Mouse (Mus musculus) adrenal gland, postnatal 25 days (tissue): ENCODE results near the gene Pnmal2. TPM values are rescaled to one million over a fixed set of nuclear protein-coding genes. Genes with fewer than 3 reads are reported as not detected.
"Not testable (repeated sequence)": the region's sequence is repeated elsewhere in the genome, so short reads cannot be mapped to it uniquely, and the experiment has no call there.

Experiments used
- DNase-seq: peaks from one replicate; pipeline ENCODE4 v3.0.0; 2021; ENCODE audit warnings: mixed read lengths
- total RNA-seq: library from RNA; stranded (reverse); gene quantifications from 2 replicates; pipeline ENCODE4 v1.2.3, GENCODE M21; 2021

The Pnmal2 gene
- total RNA-seq, 1 experiment from 2014 or later: 36.1 TPM

DNA sequence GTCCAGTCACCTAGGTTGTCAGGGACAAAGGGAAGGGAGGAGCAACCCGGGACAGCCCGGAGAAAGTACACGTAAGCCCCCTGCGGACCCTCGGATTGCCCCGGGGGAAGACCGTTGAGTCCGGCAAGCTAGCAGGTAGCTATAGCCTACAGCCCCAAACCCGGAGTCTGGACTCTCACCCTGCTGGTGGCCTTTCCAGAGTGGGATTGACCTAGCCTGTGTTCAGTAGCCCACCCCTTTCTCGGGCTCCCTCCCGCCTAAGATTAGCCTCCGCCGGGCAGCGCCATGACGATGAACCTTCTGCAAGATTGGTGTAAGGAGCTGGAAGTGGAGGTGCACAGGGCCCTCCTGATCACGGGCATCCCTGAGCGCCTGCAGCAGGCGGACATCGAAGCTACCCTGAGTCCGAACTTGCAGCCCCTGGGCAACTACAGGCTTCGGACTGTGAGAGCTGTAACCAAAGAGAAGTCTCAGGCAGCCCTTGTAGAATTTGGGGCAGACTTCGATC lies 380 bp downstream of the Pnmal2 start:
- DNase-seq: peak; percentile 17

DNA sequence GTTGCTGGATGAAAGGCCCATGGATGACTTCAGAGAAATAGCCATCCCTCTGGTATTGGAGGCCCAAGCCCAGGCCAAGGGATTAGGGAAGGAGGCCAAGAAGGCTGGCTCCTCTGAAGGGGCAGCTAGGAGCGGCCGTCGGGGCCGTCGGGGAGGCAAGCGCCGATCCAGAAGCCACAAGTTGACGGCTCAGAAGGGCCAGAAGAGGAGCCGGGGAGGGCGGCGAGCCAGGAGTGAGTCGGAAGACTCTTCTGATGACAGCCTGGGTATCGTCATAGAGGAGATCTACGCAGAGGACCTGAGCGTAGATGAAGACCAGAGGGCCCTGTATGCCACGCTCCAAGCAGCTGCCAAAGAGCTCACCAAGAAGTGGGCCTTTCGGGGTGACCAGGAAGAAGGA lies 937 bp downstream of the Pnmal2 start:
- peak; percentile 15 for DNase-seq

DNA sequence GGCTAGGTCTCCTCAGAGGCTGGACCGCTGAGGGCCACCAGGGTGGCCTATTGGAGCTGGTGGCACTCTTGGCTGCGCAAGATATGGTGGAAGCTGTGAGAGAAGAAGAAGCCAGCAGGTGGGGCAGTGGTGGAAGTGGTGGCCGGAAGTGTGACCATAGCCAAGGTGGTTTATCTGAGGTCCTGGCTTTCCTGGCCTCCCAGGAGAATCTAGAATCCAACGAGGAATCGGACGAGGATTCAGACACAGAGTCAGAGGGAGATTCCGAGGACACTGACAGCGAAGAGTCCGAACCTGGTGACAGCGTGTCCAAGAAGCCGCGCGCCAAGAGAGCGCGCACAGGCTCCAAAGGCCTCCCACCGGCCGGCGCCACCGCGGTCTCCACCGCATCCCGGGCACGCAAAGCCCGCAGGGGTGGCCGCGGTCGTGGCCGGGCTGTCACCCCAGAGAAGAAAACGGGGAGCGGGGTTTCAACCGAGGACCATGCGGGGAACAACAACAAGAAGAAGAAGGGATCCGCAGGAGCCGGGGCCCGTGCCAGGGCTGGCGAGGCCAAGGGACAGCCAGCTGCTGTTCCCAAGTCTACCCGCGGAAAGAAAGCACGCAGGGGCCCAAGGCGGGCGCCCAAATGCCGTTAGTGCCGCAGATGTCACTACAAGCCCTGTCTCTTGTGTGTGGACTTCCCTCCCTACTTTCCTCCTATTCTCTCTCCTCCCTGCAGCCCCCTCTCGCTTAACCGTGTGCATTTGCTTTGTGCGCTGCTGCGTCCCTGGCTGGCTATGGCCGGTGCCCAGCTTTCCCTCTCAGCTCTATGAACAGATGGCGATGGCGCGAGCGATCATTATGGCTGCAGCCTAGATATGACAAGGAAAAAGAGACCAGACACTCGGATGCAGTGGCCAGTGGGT lies 2.2 kb downstream of the Pnmal2 start:
- DNase-seq: peak; percentile 25

DNA sequence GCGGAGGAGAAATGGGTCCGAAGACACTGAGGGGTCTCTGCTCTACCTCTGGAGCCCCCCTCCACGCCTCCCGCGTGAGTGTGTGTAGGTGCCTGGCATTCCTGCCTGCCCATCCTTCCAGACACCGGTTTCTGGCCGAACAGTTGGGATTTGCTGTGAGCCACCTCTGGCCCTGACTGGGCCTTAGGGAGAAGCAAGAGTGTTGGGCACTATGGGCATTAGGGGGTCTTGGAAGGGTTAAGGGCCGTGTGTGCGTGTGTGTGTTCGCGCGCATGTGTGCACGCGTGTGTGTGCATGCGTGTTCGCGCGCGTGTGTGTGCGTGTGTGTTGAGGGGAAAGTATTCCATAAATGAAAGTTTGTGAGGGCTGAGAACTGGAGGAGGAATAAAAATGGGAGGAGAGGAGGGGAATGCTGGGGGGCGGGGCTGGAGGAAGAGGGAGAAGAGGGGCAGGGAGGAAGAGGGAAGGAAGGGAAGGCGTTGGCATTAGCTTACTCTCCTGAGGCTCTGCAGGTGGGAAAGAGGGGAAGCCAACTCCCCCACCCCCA lies 2.9 kb downstream of the Pnmal2 start:
- DNase-seq: no peak

DNA sequence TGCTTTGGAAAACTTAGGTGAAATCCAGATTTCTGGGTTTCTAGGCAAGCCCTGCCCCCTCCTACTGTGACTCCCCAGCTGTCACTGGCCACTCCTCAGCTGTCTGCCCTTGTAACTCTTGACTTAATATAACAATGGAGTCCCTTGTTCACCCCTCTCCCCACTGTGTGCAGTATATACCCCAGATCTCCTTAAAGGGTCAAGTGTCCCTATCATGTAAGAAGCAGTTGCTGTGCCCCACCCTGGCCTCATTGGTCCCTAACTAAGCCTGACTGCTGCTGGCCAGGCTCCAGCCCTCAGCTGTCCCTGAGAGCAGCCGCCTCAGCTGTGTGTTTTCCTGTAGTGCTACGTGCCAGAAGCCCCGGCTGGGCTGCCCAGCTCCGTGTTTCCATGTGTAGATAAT lies 3.5 kb downstream of the Pnmal2 start:
- DNase-seq: peak; percentile 37

DNA sequence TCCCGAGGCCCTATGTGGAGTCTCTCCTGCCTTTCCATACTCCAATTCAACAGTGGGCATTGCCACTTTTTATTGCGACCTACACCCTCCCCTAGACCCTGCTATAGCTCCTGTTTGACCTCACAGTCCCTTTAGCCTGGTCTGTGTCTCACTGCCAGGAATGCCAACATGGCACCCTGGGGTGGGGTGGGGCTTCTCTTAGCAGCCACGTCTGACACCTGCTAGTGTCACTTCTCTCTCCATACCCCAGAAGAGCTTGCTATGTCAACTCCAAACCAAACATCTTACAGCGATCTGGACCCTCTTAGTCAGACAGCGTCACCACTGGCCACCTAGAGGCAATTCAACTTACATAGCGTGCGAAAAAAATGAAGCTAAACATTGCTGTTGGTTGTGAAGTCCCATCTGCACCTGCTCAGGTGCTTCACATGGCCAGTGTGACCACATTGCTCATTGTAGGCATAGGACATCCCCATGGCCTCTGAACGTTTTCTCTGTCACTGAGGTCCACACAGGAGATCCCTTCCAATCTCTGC lies 4.5 kb downstream of the Pnmal2 start:
- no peak for DNase-seq

DNA sequence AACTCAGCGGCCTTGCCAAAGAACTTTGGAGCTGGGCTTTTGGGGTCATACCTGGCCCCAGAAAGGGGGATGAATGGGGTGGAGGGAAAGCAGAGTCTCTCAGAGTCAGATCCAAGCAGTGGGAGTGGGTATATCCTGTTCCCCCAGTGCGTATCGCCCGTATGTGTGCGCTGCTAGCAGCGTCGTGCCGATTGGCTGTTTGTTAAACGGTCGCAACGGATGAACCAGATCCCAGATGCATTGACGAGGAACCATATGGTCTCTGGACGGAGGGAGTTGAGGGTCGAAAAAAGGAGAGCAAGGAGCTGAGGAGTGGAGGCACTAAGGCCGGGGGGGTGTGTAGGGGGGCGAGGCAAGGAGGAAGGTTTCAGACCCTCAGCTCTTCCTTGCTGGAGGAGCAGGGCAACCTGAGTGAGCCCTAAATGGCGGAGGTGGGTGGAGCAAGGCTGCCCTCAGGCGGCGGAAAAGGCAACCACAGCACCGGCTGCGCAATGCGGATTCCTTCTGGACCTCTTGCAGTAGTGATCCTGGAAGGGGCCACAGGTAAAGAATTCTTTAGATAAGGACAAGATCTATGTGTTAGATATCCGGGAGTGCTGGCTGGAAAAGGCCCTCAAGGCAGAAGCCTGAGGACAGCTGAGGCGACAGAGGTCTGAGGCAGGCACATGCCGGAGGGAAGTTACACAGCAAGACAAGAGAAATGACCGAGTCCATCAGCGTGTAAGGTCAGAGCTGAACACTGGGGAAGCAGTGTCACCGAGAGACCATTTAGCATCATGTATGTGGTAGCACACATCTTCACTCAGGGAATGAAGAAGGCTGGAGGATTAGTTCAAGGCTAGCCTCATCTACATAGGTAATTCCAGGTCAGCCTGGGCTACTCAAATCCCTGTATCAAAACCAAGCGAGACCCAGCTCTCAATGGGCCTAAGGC lies 5.7 kb downstream of the Pnmal2 start:
- DNase-seq: peak; percentile 79

DNA sequence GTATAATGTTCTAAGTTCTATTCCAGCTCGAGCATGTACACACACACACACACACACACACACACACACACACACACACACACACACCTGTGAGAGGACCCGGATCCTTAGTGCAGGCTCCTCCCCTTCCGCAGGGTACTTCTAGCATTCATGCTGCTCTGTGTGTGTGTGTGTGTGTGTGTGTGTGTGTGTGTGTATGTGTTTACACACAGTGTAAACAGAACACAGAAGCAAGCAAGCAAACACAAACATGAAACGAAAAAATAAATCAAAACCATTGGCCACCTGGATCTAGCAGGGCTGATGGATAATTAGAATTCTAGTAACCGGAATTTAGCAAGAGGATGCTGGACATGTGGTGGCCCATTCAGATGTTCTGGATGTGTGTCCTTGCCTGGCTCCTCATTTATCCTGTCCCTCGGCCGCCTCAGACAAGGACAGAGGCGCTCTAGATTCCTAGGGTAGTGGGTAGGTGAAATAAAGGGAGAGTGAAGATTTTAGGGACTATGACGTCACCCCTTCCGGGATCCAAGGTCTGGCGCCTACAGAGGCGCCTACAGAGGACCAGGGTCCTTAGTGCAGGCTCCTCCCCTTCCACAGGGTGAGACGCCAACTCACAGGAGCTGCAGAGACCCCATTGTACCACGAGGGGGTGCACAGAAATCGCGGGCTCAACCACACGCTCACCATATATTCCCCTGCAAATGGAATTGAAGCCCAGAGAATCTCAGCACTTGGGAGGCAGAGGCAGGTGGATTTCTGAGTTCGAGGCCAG lies 6.6 kb downstream of the Pnmal2 start:
- DNase-seq: peak; percentile 77

DNA sequence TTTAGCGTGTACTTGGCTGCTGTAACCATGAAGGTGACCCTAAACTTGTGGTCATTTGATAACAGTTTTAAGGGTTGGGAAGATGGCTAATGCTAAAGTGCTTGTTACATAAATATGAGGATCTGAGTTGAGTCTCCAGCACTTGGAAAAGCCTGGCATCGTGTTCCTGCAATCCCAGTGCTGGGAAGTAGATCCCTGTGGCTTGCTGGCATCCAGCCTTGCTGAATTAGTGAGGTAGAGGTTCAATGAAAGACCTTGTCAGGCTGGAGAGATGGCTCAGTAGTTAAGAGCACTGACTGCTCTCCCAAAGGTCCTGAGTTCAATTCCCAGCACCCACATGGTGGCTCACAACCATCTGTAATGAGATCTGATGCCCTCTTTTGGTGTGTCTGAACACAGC lies 9.3 kb downstream of the Pnmal2 start:
- not testable (repeated sequence) for DNase-seq

DNA sequence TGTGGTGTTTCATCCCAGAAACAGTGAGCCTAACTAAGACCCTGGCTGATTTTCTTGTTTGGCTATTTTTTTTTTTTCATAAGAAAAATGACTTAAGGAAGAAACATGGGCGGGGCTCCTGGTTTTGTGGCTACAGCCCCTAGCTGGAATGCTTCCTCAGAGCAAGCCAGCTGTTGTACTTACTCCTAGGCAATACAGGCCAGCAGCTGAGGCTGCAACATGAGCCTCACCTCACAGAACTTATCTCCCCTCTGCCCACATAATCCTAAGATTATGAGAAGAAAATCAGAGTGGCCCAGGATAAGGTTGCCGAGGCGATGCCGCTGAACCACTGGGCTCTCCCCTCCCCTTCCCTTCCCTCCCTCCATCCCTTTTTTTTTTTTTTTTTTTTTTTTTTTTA lies 11.2 kb downstream of the Pnmal2 start:
- no peak for DNase-seq

DNA sequence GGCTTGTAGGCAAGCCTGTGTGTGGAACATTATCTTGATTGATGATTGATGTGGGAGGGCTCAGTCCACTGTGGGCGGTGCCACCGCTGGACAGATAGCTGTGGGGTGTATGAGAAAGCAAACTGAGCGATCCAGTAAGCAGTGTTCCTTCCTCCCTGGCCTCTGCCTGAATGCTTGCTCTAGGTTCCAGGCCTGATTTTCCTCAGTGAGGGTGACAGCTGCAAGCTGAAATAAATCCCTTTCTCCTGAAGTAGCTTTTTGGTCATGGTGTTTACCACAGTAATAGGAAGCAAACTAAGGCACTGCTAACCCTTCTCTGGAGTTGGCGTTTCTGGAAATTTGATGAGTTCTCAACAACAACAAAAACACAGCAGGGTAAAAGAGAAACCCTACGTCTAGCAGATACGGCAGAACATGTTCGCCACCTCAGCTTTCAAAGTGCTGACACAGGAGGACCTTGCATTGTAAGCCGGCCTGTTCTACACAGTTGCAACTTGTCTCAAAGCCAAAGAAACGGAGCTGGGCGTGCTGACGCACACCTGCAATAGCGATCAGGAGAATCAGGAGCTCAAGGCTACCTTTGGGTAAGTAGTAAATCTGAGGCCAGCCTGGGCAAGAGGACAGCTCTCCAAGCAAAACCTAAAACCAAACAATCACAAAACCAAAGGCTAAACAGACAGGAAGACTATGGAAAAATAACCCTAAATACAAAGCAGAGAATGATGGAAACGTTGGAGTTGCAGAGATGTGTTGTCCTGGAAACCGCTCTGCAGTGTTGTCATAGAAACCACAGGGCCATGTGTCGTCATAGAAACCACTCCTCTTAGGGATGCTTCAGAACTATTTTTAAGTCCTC lies 12.2 kb downstream of the Pnmal2 start:
- DNase-seq: no peak

DNA sequence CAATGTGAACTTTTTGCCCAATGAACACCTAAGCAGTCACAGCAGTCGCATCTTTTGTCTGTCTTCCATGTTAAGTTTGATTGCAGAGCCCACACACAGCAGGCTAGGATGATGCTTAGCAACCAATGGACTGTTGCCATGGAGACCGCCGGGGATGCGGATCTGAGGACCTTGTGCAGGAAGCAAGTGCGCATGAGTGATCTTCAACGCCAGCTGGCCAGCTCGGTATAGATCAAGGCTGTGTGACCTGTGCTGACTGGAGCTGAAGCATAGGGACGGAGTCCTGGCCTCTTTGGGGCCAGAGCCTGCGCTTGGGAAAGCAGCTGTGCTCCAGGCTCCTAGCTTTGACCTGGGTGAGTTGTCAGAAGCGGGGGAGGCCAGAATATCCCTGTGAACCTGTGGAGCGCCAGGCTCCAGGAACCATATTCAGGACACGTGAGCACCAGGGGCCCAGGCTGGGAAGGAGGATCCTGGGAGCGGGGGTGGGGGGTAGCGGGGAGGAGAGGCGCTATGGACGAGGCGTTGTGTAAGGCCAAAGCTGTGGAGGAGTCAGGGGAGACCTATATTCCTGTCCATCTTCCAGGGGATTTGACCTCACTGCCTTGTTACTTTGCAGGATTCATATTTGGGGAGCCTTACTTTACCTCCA lies 15.2 kb downstream of the Pnmal2 start, which contains the start of gene Pnmal1:
Gene Pnmal1, plus strand, starts transcription at position 141 of the 649 bp plus-strand sequence.
- peak; percentile 77 for DNase-seq

DNA sequence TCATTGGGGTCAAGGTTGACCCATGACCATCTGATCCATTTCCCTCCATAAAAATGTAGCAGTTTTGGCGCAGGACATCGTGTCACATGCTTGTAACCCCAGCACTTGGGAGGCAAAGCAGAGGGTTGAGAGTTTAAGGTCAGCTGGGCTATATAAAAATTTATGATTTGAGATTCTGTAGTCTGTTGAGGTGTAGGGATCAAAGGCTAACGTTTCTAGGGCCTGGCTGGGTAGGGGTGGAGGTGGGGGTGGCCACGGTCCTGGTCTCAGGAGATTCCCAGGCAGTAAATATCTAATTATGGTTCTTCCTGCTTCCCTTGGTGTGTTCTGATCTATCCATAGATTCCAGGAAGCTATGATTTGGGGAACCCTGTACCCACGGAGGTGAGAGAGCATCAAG lies 17.2 kb downstream of the Pnmal2 start:
- DNase-seq: no peak

DNA sequence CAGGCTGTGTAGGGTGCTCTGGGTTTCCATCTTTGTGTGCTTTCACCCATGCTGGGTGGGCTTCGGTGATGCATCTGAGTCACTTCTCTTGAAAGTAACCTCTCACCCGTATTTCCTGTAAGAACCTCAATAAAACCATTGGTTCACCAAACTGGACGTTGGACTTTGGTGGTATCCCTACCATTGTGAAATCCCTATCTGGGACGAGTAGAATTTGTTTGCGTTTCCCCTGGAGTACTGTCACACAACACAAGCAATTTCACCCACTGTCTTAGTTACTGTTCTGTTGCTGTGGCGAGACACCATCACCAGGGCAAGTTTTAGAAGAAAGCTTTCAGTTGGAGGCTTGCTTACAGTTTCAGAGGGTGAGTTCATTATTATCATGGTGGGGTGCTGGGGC lies 23.9 kb downstream of the Pnmal2 start:
- DNase-seq: no peak

DNA sequence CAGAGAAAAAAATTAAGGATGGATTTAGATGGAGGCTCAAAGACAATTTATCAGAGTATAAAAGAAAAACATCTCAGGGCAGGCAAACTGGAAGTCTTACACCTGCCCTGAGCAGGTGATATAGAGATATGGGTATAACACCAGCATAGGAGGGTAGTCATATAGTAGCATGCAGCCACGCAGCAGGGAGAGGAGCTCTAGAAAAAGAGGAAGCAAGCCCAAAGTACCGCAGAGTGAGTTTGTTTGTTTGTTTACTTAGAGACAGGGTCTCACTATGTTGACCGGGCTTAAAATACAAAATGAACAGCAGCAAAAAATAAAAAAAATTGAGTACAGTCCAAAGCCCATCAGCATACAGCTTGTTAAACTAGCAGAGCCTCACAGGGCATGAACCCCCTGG lies 26.7 kb downstream of the Pnmal2 start:
- no peak for DNase-seq

DNA sequence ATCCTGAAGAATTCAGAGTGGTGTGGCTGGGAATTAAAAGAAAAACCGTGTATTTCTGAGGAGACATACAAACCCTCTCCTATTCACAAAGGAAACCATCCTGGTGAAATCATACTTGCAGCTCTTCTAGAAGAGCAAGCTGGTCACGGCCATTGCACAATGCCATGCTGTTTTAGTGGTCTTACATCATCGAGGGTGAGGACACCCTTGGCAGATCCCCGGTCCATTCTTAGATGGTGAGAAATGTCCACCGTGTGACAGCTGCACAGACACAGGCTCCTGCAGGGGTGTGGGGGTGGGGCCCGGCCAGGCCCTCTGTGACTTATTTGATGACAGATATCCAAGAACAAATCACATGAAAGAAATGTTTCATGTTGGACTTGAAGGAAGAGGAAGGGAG lies 29.5 kb downstream of the Pnmal2 start:
- no peak for DNase-seq

DNA sequence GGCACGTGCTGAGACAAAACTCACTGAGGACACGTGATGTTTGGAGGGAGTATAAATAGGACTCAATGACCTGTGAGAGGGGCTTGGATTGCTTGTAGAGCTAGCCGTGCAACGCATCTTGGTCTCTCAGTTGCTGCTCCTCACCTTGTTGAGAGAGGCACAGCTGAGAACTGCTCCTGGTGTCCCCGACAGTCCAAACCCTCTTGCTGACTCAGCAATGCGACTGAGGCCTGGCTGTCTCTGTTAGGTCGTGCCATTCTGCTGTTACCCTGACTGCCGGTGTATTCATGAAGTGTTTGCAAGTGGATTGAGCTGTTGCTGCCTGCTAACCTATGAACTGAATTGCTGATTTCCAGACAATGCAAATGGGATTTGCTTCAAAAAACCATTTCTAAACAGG lies 31.8 kb downstream of the Pnmal2 start:
- no peak for DNase-seq

DNA sequence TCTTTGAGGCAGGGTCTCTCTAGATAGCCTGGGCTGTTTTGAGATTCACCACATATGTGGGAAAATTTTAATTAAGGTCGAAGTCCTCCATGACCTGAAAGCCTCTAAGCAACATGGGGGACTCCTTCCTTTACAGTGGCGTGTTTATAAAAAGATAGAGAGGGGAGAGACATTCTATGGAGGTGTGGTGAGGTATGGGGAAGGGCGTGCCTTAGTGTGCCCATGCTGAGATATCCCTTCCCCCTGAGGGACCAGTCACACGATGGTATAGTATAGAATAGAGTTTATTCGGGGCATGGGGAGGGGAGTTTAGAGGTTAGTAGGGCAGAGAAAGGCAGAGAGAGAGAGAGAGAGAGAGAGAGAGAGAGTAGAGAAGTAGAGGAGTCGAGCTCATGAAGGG lies 33.7 kb downstream of the Pnmal2 start:
- DNase-seq: no peak

DNA sequence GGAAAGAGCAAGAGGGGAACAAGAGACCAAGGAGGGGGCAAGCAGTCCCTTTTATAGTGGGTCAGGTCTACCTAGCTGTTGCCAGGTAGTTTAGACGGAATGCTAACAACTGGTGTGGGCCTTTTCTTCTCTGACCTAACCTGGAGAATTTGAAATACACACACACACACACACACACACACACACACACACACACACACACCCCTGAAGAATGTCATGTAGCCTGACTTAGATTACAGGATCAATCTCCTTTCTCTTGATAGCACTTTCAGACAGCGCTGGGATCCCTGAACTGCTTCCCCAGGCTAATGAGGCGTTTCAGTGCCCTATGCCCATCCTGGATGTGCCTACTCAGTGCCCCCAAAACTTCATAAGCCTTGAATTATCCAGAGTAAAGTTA lies 34.1 kb downstream of the Pnmal2 start:
- no peak for DNase-seq

DNA sequence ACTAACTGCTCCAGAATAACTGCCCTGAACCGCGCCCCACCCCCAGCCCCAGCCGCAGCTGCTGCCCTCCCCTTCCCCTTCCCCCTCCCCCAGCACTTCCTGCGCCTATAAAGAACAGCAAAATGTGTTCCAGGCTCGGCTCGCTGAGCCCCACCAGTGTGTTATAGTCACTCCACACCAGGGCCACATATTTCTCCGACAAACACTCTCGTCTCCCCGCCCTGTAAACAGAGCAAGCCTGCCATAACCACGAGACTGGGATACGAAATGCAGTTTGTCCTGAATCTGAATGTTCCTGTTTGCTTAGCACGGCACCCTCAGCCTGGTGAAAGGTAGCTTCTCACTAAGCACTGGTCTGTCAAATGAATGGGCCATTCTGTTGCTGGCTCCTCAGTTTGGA lies 35.9 kb downstream of the Pnmal2 start:
- DNase-seq: no peak
